18 mouse cellular contexts compared by ENCODE assay signal in genomic region chr14:47765192-47765591, GRCm38 (mm10).
A peak's percentile ranks its signal among the peaks of the same experiment; 100 is the strongest.
DNase-seq lines count a peak whose midpoint lies in the region; ATAC-seq lines count a peak whose summit lies in the region.
"Had no signal": no experiment of that assay in that cellular context is flagged by ENCODE, and none has a peak within 500 bp of the region (broad histone marks: within the 10 kb centered on the region; RNA-seq: fewer than 3 reads in every experiment).

No protein-coding gene starts in this region.

- peak; percentile 39 for DNase-seq in retina, embryonic 14.5 days (ENCODE audit: low spot score)
- DNase-seq in retina, postnatal 1 day: no peak
- DNase-seq: adrenal gland, postnatal 14 days; cerebellum, adult 2 months; forebrain, postnatal 0 days; gastrocnemius, adult 2 months; gastrocnemius, postnatal 25 days; heart, postnatal 36 days had no signal

- no peak overlapping the region for H3K4me2 ChIP-seq in midbrain, embryonic 12.5 days (replicated peaks)
- H3K4me2 ChIP-seq in midbrain, embryonic 16.5 days (ENCODE audit: low read length): no peak overlapping the region
- no peak overlapping the region for H3K4me2 ChIP-seq in neural tube, embryonic 13.5 days
- H3K4me2 ChIP-seq: forebrain, embryonic 13.5 days; heart, embryonic 12.5 days had no signal

- H3K27ac ChIP-seq in midbrain, embryonic 12.5 days (replicated peaks): 0 out of 2 replicates have a peak overlapping the region, but pooled peaks have one; percentile 15
- H3K27ac ChIP-seq in midbrain, embryonic 16.5 days (ENCODE audit: low read length): no peak overlapping the region
- H3K27ac ChIP-seq in neural tube, embryonic 13.5 days (replicated peaks): no peak overlapping the region
- H3K27ac ChIP-seq: embryonic facial prominence, embryonic 10.5 days; forebrain, embryonic 13.5 days; gastrocnemius, adult 2 months had no signal

- 69% methylated on average over 6 of the region's 6 CpGs for WGBS in midbrain, embryonic 12.5 days
- whole genome bisulfite sequencing in midbrain, embryonic 16.5 days: 49% methylated on average over 6 of the region's 6 CpGs
- 36% methylated on average over 6 of the region's 6 CpGs for WGBS in neural tube, embryonic 13.5 days

- H3K4me3 ChIP-seq in midbrain, embryonic 12.5 days: no peak overlapping the region
- no peak overlapping the region for H3K4me3 ChIP-seq in midbrain, embryonic 16.5 days (ENCODE audit: low read depth, low read length)
- no peak overlapping the region for H3K4me3 ChIP-seq in neural tube, embryonic 13.5 days
- H3K4me3 ChIP-seq: embryonic facial prominence, embryonic 10.5 days; forebrain, embryonic 13.5 days; gastrocnemius, adult 2 months; heart, embryonic 12.5 days had no signal

- no peaks in the 10 kb centered on the region for H3K4me1 ChIP-seq in midbrain, embryonic 12.5 days
- H3K4me1 ChIP-seq in midbrain, embryonic 16.5 days (ENCODE audit: control insufficient read depth, insufficient read depth, low read length): no peaks in the 10 kb centered on the region
- H3K4me1 ChIP-seq in neural tube, embryonic 13.5 days (replicated peaks): no peaks in the 10 kb centered on the region
- H3K4me1 ChIP-seq: embryonic facial prominence, embryonic 10.5 days; forebrain, embryonic 13.5 days; heart, embryonic 12.5 days had no signal

- H3K27me3 ChIP-seq in midbrain, embryonic 12.5 days: no peaks in the 10 kb centered on the region
- H3K27me3 ChIP-seq in midbrain, embryonic 16.5 days (ENCODE audit: control insufficient read depth, insufficient read depth, low read depth, low read length): no peaks in the 10 kb centered on the region
- no peaks in the 10 kb centered on the region for H3K27me3 ChIP-seq in neural tube, embryonic 13.5 days
- H3K27me3 ChIP-seq: CH12.LX; forebrain, embryonic 13.5 days; heart, embryonic 12.5 days; Patski had no signal

- ATAC-seq in midbrain, embryonic 12.5 days (ENCODE audit: low FRiP score, low read depth): no peak
- ATAC-seq in midbrain, embryonic 16.5 days: no peak
- peak; percentile 67; the same call in 1 of the 2 replicates for ATAC-seq in neural tube, embryonic 13.5 days (ENCODE audit: low read depth)
- no peak for ATAC-seq in cerebellum, adult (ENCODE audit: insufficient number of reproducible peaks, low FRiP score, low TSS enrichment)
- ATAC-seq: activated CD4-positive, CD25-positive, alpha-beta regulatory T cell, adult 4 months; forebrain, embryonic 13.5 days; forebrain, postnatal 0 days; Patski had no signal

- no peak overlapping the region for H3K9ac ChIP-seq in midbrain, embryonic 12.5 days (replicated peaks)
- no peak overlapping the region for H3K9ac ChIP-seq in midbrain, embryonic 16.5 days (ENCODE audit: low read depth, low read length)
- no peak overlapping the region for H3K9ac ChIP-seq in neural tube, embryonic 13.5 days
- H3K9ac ChIP-seq: forebrain, embryonic 13.5 days; forebrain, postnatal 0 days; heart, embryonic 12.5 days had no signal

- H3K36me3 ChIP-seq in midbrain, embryonic 12.5 days: no peaks in the 10 kb centered on the region
- H3K36me3 ChIP-seq in midbrain, embryonic 16.5 days (ENCODE audit: control insufficient read depth, insufficient read depth, low read length): no peaks in the 10 kb centered on the region
- H3K36me3 ChIP-seq in neural tube, embryonic 13.5 days: no peaks in the 10 kb centered on the region
- H3K36me3 ChIP-seq: embryonic facial prominence, embryonic 10.5 days; heart, embryonic 12.5 days had no signal

- no peaks in the 10 kb centered on the region for H3K9me3 ChIP-seq in midbrain, embryonic 12.5 days
- no peaks in the 10 kb centered on the region for H3K9me3 ChIP-seq in midbrain, embryonic 16.5 days (replicated peaks; ENCODE audit: control insufficient read depth, low read length, poor library complexity, severe bottlenecking)
- no peaks in the 10 kb centered on the region for H3K9me3 ChIP-seq in neural tube, embryonic 13.5 days
- H3K9me3 ChIP-seq: embryonic facial prominence, embryonic 10.5 days; forebrain, embryonic 13.5 days had no signal
